Mouse (Mus musculus) spleen, postnatal 10 days (tissue): ENCODE data around the gene Csrnp3.

Experiments used
- DNase-seq, 2 experiments: peaks; one replicate each; pipeline ENCODE4 v3.0.0; 2021 to 2022; ENCODE audit warnings: low spot score in 2 of 2

Gene Csrnp3

DNA sequence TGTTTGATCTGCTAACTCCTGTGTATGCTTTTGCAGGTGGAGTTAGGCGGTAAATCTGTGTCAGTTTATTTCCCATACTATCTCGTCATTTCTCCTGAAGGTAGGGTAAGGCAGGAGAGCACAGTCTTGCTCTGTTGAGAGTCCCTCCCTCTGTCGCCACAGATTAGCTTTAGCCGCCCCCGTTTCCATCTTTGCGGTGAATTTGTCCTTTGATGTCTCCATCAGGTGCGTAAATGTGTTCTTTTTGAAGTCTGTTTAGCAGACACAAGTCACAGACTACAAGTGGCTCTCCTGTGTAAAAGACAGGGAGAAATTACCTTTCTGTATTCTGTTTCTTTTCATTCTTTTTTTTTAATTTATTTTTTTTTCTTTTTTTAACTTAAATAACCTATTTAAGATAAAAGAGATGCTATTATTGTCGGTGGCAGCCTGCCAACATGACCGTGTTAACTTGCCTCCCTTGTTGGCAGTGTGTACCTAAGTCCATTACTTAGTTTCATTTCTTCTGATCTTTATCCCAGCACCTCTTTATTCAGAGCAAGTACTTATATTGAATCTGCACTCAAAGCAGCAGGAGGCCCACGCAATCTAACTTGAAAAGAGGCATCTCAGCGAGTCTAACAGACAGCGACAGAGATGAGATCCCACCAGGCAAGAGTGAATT, 25.5 kb downstream of the Csrnp3 start:
- DNase-seq: no peak

DNA sequence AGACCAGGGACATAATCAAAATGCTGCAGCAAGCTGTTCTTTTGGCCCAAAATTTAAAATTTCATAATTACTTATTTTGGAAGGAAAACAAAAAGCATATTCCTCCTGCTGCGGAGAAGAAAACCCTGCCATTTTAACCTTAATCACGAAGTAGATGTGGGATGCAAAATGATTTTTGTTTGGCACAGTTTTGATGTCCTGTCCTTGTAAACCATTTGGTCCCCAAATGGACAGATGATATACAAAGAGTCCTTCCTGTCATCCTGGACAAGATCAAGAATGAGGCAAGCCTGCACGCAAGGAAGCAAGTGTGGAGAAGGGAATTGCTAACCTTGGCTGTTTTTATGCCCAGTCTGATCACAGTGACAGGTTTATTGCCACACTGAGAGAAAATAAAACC, 46.0 kb downstream of the Csrnp3 start:
- DNase-seq: no peak

- no peak for DNase-seq
These were observed 47.7 kb downstream of the Csrnp3 start for GRCm38 (mm10) chr2:65893241-65893640.

DNA sequence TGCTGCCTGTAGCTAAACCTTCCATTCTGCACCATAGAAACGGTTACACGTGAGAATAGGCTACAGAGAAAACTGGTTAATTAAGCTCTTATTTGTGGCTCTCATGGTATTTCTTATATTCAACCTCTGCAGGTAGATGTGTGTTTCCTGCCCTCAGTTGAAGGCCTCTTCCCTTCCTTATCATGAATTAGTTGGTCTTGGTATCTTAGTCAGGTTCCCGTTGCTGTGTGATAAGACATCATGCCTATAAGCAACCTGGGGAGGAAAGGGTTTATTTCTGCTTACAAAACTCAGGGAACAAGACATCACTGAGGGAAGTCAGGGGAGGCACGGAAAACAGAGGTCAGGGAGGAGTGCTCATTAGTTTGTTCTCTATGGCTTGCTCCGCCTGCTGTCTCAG, 48.7 kb downstream of the Csrnp3 start:
- DNase-seq: no peak

GRCm38 (mm10) chr2:65896542-65896941, 51.0 kb downstream of the Csrnp3 start:
- no peak for DNase-seq

GRCm38 (mm10) chr2:65897084-65897483, 51.5 kb downstream of the Csrnp3 start:
- DNase-seq: no peak

GRCm38 (mm10) chr2:65899478-65899877, 53.9 kb downstream of the Csrnp3 start:
- DNase-seq: no peak

DNA sequence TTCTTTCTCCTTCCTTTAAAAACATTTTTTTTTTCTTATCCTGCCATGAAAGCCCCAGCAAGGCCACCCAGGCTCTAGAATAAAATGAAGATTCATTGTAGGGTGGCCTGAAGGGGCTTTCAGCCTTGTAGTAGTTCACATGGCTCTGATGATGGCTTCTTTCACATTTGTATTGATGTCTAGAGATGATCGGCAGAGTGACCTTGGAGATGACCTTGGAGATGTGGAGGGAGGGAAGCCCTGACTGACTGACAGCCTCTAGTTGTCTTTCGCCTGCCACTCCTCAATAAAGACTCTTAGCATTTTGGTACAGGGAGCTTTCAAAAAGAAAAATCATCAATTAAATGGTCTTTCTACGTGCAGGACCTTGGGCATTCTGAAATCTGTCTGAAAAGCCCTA, 63.0 kb downstream of the Csrnp3 start:
- DNase-seq: no peak

GRCm38 (mm10) chr2:65909724-65910521, 64.4 kb downstream of the Csrnp3 start:
- no peak for DNase-seq

DNA sequence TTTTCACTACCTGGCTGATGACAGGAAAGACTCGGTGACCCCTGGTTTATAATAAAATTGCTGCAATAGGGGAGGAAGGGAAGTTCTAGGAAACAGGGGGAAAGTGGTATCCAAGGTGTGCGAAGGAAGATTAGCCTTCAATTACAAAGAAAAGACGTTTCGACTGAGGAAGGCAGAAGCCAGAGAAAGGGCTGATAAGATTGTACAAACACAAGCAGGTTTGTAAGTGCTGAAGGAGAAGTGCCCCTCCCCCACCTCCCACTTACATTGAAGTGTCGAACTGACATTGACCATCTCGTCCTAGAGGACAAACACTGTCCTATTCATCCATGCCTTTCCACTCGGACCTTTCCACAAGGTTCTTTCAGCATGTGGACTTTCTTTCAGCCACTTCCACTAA, 70.4 kb downstream of the Csrnp3 start:
- DNase-seq: no peak

DNA sequence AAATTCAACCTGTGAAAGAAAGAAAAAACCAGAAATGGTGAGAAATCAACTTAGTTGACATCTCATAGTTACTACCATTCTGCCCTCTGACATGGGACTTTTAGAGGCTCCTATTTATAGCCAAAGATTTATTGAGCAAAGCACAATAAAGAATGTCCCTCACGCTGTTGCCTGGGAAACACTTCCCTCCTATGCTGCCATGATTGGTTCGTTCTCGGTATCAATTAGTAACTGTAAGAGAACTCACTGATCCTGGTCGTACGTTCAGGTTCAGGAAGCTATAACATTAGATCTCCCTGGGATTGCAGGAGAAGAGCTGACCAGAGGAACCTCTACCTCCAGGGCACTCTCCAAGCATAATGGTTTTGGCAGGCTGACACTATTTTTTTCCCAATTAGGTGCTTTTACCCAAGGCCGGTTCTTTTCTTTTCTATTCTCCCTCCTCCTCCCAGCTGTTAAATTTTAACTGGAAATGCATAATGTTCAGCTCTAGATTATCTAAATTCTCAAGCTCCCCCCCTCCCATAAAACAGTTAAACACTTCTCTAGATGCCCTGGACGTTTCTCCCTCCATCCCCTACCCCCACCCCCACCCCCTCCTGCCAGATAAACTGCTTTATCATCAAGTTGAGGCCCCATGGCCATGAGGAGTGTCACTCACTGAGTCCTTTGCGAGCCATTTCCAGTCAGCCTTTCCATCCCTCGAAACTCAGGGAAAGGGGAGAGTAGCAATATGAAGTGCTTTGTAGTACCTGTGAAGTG, 75.3 kb downstream of the Csrnp3 start:
- no peak for DNase-seq

DNA sequence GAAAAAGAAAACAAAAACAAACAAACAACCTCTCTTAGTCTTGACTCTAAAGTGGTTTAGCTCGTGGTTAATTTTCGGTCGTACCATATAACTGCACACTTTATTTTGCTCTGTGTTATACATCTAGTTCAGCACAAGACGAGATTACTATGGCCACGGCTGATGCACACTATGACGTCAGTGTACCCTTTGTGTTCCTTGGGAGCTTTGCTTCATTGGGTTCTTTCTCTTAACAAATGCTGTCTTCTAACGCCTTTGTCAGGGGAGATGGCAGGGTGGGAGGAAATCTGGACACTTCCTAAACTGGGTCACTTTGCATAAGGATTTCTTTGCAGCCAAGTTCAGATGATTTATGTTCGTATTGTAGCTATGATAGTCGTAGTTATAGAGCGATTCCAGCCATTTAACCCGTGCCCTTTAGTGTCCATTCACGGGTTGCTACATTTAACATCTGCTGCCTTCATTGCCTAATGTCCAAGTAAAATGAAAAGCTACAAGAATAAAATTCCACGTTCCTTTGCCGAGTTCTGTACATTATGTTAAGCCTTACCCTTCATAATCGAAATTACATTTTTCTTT, 79.9 kb downstream of the Csrnp3 start:
- DNase-seq: no peak

DNA sequence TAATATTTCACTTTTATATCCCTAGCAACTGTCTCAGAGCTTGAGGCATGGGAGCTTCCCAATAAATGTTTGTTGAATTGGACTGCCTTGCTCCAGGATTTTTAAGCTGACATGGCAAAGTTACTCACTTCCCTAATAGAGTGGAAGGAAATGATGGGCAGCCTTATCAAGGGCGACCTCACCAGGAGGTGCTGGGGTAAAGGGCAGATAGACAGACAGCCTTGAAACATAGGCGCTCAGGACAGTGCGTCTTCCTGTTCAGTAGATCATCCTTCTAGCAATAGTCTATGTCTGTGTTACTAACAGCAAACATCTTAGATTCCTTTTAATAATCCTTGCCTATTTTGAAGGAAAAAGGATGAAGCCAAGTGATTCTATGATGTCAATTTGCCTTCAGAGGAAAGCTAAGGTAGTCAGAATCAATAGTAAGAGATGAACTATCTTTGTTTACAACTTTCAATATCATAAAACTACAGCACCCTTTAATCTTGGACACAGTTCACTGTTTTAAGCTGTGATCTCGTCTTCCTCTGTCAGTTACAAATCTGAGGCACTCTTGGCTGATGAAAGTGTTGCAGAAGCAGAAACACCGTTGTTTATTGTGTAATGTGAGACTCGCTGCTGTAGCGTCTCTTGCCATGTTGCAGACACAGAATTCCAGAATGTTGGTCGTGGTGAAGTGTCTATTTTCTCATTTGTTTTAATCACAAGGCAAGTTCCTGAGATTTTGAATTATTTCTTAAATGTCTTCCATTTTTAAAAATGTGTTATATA, 81.6 kb downstream of the Csrnp3 start:
- DNase-seq: no peak

DNA sequence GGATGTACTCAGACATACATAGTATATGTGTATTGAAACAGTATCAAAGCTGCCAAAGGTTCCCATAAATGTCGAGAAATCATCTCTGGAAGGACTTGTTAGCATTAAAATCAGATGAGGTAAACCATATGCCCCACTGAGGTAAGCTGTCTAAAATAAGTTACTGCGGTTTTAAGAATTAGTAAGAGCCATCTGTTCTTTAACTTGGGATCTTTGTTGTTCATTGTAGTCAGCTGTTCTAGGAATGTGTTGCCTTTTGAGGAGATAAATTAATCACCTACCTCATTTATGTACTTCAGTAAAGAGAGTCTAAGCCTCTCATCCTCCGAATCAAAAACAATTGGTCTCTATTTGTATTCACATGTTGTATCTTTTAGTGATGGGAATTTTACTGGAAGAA, 83.7 kb downstream of the Csrnp3 start:
- DNase-seq: no peak

GRCm38 (mm10) chr2:65929927-65930326, 84.4 kb downstream of the Csrnp3 start:
- no peak for DNase-seq

DNA sequence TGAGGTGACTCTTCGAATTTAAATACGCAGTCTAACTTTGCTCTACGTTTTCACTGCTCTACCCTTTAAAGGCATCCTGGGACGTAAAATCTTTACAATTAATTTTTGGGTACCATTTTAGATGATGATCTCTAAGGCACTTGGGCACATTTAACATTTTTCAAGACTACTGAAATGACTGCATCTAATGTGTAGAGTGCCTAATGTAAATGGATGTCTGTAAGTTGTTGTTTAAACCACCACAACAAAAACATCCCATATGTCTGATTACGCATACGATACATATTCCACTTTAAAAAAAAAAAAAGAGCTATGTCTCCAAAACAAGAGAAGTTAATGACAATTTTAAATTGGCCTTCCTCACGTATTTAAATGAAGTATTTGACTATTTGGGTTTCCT, 85.7 kb downstream of the Csrnp3 start:
- no peak for DNase-seq

GRCm38 (mm10) chr2:65931841-65932311, 86.3 kb downstream of the Csrnp3 start:
- DNase-seq: no peak

GRCm38 (mm10) chr2:65934099-65934498, 88.5 kb downstream of the Csrnp3 start:
- no peak for DNase-seq

- no peak for DNase-seq
These were observed 93.3 kb downstream of the Csrnp3 start for GRCm38 (mm10) chr2:65938900-65939299.

DNA sequence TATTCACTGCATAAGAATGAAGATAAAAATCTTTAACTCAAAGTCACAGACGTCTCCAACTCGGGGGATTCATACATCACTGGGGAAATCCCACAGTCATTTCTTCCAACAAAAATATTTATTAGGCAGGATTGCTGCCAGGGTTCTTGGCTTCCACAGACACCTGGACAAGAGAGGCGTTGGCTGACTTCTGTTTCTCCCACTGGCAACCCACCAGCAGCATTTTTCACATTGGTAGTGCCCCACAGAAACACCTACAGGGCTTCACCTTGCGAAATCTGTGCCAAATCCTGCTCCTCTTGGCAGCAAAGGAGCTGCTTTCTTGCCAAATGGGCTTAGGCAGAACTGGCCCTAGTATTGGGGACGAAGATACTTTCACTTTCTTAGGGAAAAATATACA, 94.8 kb downstream of the Csrnp3 start:
- DNase-seq: no peak

GRCm38 (mm10) chr2:65942346-65942745, 96.8 kb downstream of the Csrnp3 start:
- DNase-seq: no peak
